Mouse (Mus musculus) spleen, adult 18-20 months (tissue): Measurements from ENCODE around the gene Vmn1r30.

ENCODE experiments used
- DNase-seq, 2 experiments: peaks; one replicate each; pipeline ENCODE4 v3.0.0; 2022; ENCODE audit warnings: mixed read lengths in 2 of 2

Vmn1r30 gene

GRCm38 (mm10) chr6:58443285-58443684 lies at the start of gene Vmn1r30:
TSS of gene Vmn1r30 (minus strand) at chr6:58443385.
- no peak for DNase-seq

- no peak for DNase-seq
Observed at GRCm38 (mm10) chr6:58475230-58475629, 32.0 kb upstream of the Vmn1r30 start, which contains the start of gene Vmn1r31. TSS of gene Vmn1r31 (minus strand) at chr6:58475330.
